Mouse (Mus musculus): ENCODE measurements at regions not wholly inside any gene's neighbourhood (a gene's known extent, or its start where the extent isn't known, plus 50 kb on each side); places are given as distances from the start of the nearest gene placed in this dataset.

DNA sequence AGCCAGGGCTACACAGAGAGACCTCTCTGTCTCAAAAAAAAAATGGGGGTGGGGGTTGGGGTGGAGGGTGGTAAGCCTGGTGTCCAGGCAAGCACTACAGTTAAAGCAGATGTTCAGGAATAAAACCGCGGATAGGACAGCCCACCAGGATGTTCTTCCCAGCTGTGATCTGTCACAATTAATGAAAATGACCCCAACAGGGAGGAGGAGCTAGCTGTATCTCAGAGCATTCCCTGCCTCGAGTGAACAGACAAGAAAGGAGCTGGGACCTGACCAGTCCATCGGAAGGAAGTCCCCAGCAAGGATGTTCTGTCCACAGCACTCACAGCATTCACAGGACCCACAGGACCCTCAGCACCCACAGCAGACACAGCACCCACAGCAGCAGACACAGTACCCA, 80.4 kb downstream of the Utp6 start:
- DNase-seq, result no peak

DNA sequence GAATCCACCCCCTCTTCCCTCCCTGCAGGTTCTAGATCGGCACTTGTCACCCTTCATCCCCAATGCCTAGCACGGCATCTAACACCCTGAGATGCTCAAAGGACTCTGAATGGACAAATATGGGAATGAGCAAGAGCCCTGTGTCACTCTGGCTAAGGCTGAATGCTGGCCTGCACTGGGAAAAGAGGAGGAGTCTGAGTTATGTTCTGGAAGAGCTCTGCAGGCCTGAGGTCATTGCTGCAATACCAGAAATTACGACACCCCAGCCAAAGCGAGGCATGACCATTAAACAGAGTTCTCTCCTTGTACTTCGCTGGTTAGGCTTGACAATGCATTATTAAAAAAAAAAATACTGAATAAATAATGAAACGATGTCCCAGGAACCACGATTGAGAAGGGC, 84.1 kb downstream of the Utp6 start:
- no peak for DNase-seq

DNA sequence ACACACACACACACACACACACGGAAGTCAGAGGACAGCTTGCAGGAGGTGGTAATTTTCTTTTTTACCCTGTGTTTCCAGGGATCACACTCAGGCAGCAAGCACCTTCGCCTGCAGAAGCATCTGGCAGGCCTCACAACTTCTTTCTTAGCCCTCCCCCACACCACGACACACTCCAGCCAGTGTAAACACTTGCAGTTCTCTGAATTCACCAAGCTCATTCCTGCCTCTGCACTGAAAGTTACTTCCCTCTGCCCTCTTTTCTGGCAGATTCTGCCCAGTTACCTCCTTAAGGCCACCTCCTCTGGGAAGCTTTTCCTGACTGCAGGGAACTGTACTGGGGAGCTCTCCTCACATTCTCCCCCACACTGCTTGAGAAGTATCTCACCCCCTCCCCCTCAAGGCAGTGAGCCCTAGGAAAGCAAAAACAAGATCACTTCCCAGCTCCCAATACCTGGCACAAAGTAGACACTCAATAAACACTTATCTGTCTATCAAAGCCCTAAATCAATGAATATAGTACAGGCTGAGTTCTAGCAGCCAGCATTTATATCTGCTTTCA, 84.9 kb downstream of the Utp6 start:
- no peak for DNase-seq

DNA sequence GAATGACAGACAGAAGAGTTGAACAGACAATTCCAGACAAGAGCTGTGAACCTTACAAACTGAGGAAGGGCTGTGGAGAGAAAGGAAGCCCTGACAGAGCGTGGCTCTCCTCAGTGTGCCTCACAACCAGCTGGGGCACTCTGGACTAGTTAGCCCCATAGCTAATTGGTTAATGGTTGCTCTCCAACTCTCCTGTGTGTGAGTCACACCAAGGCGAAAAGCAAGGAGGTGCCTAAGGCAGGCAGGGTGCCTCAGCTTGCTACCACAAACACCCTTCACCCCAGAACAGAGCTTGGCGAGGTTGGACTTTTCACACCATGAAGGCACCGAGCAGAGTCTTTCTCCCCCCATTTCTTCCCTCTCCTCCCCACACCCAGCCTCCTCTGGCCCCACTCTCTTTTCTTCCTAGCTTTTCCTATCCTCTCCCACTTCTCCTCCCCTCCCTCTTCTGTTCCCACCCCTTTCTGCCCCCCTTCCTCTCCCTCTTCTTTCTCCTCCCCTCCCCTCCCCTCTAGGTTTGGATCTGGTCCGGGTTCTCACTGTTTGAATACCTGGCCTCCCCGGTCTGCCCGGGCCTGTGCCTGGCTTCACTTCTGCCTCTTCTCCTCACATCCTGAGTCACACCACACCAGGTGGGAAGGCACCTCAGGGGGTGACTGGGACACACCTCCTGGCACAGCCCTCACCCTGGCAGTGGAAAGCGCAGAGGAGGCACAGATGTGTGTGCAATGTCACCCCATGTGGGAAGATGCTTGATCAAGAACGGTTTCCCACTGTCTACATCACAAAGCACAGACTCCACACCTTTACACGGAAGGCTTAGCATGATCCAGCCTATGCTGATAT, 90.2 kb downstream of the Utp6 start:
- DNase-seq, result no peak

DNA sequence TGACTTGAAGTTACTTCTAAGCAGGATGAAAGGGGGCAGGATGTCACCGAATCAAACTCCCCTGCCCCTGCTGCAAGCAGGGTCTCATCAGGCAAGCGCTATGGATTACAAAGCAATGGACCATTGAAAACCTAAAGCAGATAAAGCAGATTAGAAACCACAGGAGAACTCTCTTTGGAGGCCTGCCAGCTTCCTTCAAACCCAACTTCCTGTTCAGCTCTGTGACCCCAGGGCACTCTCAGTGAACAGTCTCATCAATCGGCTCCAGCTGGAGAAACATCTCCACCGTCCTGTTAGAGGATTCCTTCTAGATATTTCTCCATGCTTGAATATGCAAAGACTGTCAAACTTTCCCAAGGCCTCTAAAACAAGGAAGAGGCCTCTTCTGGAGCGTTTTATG, 92.0 kb downstream of the Utp6 start:
- peak; percentile 26 for DNase-seq

DNA sequence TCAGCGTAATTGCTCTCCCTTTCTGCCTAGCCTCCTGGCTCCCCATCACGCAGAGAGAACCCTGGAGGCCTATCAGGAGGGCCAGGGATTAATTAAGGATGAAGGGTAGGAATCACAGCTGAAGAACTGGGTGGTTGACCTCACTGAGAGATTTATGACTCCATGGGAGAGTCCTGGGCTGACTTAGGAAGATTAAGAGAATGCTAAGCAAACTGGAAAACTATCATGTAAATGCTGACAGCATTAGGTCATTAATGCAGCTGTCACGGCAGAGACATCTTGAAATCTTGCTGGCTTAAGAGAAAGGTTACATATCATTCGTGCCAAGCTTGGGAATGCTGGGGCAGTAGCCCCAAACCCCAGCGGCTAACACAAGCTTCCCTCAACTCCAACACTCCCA, 93.2 kb downstream of the Utp6 start:
- no peak for DNase-seq

DNA sequence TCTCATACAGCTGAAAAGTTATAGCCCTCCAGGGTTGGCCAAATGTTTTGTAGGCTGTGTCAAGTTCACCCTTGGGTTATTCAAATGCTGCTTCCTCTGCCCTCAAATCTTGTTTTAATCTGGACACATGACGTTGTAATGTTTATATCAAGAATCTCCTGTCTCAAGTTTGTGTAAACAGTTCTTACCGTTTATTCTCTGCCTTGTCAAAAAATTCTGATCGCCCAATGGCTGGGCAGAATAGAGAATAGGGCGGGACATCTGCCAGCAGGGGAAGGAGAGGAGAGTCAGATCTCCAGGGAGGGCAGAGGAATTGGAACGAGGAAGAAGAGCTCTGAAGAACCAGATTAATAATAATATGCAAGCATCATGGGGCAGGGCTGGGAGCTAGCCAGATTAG, 97.4 kb downstream of the Utp6 start:
- DNase-seq, result no peak

DNA sequence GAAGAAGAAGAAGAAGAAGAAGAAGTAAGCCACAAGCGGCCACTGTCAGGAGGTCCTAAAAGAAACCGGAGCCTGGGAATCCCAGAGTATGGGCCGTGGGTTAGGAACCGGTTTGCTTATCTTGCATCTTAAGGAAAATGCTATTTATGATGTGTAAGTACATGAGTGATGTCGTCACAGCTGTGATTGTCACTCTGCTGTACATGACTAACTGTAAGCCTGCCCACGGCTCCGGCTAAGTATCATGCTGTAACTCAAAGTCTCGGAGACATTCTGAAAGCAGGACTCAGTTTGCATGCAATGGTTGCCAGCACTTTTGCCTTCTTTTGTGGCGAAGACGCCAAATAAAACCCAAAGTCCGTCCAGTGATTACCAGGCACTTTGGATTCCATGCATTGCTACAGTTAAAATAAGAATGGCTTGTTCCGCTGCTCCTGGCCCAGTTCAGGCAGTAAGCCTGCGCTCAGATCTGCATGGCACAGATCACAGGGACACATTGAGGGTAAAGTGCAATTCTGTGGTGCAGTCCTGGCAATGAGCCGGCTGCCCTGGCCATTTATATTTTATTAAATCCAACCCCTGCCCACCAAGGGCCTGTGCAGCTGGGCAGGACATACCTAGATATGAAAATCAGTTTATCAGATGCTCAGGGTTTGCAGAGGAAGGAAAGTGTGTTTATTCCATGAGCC, 98.6 kb downstream of the Utp6 start:
- DNase-seq, result no peak

DNA sequence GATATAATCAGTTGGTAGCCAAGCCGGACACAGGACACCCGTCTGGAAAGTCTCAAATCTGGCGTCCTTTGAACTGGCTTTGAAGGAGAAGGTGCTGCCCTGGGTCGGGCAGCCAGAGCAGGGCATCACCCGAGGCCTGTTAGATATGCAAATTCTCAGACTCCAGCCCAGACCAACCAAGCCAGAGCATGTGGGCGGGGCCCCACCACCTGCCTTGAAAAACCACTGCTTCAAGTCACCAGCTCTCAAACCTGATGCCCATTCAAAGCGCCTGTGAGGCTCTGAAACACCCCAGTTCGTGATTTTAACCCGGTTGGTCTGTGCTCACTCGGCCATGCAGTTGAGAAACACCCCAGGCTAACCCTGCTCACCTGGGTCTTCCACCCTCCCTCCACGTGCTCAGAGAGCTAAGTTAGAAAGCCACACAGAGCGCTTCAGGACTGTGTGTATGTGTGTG, 101.6 kb downstream of the Utp6 start:
- no peak for DNase-seq

DNA sequence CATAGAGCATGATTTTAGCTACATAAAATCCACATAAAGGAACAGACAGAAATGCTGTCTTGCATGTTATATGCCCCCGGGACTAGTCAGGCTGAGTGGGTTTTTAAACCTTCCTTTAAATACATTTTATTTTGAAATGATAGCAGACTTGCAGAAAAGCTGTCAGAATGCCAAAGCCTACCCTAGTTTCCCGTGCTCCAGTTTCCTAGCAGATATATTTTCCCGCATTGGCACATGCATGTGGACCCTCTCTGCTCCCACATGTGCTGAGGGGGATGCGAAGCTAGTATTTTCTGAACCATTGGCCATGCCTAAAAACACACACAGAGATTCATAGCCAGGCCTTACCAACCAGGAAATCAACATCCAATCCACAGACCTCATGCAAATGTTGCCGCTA, 105.8 kb downstream of the Utp6 start:
- DNase-seq, result no peak

DNA sequence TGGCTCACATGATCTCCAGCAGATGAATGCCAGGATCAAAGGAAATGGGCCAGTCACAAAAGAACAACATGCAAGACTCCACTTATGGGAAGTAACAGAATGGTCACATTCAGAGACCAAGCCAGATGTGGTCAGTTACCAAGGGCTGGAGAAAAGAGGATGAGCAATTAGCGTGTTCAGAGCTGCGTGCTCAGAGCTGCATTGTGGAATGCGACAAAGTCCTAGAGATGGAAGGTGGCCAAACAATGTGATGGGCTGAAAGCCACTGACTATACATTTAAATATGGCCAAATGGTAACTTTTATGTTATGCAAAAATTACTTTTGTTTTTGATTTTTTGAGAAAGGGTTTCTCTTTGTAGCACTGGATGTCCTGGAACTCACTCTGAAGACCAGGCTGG, 112.6 kb downstream of the Utp6 start:
- DNase-seq, result no peak

DNA sequence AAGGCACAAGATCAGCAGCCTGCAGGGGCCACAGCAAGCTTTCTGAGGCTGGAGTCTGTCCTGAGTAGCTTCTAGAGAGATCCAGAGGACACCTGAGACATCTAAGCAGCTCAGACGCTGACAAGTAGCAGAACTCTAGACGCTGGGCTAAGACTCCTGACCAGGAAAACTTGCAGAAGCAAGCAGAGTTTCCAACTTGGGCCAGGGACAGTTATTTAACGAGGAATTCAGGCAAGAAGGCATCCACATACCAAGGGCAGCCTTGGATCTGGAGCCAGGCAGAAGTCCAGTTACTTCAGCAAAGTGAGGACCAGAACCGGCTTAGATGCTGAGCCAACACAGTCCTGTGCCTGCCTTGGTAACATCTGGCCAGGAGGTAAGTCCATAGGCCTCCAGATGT, 117.8 kb downstream of the Utp6 start:
- DNase-seq, result no peak

DNA sequence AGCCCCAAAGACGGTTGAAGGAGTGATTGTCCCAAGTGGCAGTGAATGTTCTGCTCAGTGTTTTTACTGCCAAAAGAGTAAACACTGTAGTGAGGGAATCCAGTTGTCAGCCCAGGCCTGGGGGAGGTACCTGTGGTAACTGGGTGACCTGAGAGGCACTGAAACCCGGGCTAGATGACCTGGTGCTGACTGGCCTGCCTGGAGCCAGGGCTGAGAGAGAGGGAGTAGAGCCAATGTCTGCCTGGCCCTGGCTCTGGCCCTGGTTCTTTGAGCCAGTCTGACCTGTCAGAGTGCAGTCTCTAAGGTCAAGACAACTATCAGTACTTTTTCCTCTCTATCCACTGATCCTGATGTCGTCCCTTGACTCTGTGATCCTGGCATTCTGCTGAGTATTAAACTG, 119.2 kb downstream of the Utp6 start:
- no peak for DNase-seq

DNA sequence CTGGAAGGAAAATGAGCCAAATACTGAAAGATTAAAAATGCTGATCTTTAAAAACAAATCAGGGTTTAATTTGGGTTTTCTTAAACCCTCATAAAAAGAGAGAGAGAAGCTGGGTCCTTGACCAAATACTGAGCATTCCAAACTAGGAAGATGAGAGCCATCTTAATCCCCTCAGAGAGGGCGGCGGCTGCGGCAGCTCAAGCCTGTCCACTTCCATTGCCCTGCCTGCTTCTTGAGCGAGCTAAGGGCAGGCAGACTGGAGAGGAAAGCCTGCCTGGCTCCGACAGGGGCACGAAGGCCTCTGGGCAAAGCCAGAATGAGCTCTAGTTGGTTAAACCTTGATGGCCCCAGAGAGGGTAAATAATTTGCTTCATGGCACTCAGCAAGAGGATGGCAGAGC, 122.2 kb downstream of the Utp6 start:
- DNase-seq, result no peak

DNA sequence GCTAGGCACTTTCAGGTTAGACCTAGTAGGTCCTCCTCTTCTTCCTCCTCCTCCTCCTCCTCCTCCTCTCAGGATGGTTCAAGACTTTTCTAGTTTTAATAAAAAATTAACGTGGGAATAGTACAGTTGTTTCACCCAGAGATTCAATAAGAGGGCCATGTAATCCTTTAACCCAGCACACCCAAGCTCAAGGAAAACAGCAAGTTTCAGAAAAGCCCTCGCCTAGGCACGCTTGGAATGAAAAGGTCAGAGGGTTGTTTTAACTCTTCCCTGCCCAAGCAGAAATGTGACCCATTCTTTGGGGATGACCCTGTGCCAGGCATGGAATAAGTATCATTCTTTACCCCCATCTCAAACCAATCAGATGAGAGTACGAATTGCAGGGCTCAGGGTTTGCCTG, 124.1 kb downstream of the Utp6 start:
- no peak for DNase-seq

DNA sequence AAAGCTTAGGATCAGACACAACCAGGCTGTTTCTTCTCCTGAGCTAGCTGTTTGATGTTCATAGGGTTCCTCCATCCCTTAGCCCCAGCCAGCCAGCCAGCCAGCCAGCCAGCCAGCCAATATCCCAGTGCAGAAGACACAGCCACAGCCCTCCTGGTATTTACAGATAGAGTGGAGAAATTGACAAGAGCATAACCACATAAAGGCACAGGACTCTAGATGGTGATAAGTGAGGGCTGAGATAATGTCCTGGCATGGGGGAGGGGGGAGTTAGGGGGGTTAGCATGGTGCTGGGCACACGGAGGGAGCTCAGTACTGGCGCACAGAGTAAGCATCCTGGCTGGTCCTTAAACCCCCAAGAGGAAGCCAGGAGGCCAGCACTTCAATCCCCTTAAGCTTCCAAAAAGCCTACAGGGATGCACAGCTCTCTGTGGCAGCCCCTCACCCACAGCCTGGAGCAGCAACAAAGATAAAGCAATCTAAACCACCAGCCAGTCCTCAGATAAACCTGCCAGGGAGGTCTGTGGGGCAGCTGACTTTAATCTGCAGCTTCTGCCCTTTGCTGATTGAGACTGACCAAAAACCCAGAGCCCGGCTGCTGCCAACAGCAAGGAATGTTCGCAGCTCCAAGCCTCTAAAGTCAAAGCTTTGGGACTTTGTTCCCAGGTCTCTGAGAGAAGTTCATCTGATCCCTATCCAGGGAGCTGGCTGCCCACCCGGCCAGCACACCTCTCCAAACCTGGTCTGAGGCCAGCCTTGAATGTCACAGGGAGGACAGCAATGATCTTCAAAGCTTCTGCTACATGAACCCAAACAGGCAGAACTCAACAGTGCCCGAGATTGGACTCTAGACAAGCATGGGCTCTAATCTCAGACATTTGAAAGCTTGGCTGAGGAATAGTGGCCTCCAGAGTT, 124.9 kb downstream of the Utp6 start:
- DNase-seq, result no peak

DNA sequence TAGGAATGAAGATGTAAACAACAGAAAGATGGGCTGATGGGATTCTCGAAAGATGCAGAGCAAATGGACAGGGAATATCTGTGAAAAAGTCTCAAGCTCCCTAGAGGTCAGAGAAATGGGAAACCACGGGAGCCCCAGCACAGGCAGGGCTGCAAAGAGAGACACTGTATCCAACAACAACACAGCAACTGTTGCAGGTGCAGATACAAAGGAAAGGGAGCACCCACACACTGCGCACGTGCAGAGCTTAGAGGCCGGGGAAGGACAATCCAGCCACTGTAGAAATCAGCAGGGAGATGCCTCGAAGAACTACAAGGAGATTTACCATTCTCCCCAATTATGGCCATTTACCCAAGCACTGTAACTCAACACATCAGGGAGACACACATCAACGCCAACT, 126.3 kb downstream of the Utp6 start:
- DNase-seq, result no peak

DNA sequence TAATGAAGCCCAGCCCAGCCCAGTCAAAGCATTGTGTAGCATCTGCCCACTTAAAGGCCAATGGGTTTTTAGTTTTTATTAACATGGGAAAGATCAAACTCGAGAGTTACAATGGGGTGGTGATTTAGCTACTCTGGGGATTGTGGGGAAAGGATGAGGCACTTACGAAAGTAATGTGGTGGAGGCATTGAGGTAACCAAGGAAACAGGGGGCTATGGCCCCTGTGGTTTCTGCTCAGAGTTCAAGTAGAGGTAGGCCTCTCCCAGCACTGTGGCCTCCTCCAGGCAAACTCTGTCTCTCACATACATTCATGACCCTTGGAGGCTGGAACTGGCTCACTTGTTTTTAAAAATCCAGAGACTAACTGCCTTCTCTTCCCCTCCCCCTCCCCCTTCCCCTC, 128.4 kb downstream of the Utp6 start:
- DNase-seq, result no peak

DNA sequence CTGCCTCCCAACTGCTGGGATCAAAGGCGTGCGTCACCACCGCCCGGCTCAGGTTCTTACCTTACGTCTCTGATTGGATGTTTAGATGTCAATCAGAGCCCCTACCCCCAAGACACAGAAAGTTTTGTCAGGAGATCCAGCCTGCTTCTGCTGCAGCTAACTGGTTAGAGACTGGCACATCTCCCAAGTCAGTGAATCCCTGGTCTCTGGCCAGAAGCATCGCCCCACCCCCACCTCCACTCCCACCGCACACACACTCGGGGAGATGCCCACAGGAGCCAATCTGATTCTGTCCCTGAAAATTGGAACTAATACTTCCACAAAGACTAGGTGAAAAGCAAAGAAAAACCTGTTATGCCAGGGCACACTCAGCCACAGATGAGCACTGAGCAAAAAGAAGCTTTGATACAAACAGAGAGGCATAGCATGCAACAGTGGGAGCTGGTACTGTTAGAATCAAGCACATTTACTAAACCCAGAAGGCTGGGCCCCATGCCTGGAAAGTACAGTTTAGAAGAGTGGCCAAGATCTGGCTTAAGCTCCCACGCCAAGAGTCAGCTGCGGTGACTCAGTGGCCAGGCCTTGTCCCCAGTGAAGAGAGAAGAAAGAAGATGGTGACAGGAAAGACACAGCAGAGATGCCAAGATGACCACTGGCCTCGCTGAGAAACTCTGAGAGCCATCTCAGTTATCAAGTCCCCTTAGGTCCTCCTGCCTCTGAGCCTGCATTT, 130.4 kb downstream of the Utp6 start:
- no peak for DNase-seq

DNA sequence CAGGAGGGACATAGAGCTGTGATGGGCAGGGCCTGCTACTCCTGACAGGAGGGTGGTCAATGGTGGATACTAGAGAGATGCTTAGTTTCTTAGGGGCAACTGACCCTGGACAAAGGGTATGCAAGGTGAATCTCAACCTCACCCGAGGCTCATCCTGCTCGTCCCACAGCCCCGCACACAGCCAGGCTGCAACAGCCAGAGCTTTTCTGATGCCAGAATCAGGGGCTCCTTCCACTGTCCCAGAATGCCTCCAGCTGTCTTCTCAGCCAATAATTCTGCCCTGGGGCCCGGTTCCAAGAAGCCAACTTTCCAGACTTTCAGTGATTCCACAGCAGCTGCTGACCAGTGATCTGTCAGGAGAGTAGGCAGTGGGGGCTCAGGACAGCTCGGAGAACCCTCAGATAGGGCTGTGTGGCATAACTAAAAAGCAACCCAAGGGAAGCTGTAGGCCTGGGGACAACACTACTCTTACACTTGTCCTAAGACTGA, 131.6 kb downstream of the Utp6 start:
- no peak for DNase-seq

DNA sequence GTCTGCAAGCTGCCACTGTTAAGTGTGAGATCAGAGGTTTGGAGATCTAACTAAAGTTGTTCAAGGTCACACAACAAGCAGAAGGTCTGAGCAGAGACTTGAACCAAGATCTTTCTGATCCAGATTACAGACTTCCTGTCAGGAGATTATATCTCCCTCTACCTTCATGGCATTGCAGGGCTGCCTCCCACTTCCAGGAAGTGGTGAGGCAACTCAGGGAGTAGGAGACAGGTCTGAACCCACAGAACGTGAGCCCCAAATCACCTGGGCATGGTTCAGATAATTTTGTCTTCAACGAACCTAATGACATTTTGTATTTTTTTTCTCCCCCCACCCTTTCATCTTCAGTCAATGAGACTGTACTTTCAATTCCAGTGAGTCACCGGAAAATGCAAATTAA, 135.2 kb downstream of the Utp6 start:
- no peak for DNase-seq

DNA sequence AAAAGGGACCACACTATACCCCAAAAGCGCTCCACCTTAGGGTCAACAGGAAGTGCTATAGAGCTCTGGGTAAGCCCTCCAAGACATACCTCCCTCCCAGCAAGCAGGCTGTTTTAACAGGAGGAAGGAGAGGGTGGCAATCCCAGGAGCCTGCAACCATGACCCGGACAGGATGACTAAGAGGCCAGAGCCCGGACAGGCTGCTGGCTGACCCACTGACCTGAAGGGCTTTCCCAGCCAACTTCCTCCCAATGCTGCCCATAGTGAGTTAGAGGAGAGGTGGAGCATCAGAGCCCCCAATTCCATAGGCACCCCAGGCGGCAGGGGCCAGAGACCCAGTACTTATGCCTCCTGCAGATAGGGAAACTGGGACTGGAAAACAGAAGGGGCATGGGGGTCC, 136.3 kb downstream of the Utp6 start:
- DNase-seq, result no peak
